ENCODE assay signal across 30 mouse cellular contexts in the genomic region with DNA sequence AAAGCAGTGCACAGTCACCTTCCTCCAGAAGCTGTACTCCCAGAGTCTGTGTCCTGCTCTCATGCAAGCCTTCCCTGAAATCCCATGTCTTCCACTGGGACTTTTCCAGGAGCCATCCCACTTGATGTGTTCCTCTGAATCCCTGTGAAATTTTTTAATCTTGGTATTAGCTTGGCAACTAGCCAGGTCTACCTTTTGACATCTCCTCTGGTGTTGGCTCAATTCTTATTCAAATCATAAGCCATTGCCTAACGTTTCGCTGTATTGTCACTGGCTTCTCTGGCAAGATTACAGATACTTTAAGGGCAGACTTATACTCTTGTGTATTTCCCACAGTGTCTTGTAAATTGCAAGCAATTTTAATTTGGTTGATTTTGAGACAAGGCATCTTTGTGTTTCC. TPM values are rescaled to one million over a fixed set of nuclear protein-coding genes. Genes with fewer than 3 reads are reported as not detected.
"Had no signal": no experiment of that assay in that cellular context is flagged by ENCODE, and none has a peak within 500 bp of the region (broad histone marks: within the 10 kb centered on the region; RNA-seq: fewer than 3 reads in every experiment).

No protein-coding gene starts in this region.

- H3K36me3 ChIP-seq: embryonic facial prominence, embryonic 10.5 days; embryonic facial prominence, embryonic 12.5 days; embryonic facial prominence, embryonic 13.5 days; embryonic facial prominence, embryonic 15.5 days; forebrain, embryonic 10.5 days; forebrain, embryonic 12.5 days; forebrain, embryonic 15.5 days; heart, embryonic 10.5 days had no signal

- H3K9ac ChIP-seq: embryonic facial prominence, embryonic 12.5 days; embryonic facial prominence, embryonic 13.5 days; embryonic facial prominence, embryonic 15.5 days; forebrain, embryonic 12.5 days; forebrain, embryonic 13.5 days; forebrain, embryonic 15.5 days; forebrain, postnatal 0 days had no signal

- H3K4me3 ChIP-seq: embryonic facial prominence, embryonic 10.5 days; embryonic facial prominence, embryonic 12.5 days; embryonic facial prominence, embryonic 13.5 days; embryonic facial prominence, embryonic 15.5 days; erythroblast, embryonic 14.5 days; forebrain, embryonic 10.5 days; forebrain, embryonic 12.5 days; forebrain, embryonic 13.5 days; forebrain, embryonic 15.5 days; gastrocnemius, adult 2 months; heart, embryonic 10.5 days had no signal

- DNase-seq: cerebellum, adult 18-20 months; cerebellum, adult 2 months; cerebellum, adult 8-10 months; cerebellum, adult 9-10 months; cerebellum, adult 9-11 months; cerebellum, postnatal 10 days; cerebellum, postnatal 14 days; cerebellum, postnatal 25 days; cerebellum, postnatal 36 days; embryo, embryonic 11 days; forebrain, postnatal 0 days; gastrocnemius, adult 2 months; gastrocnemius, postnatal 10 days; gastrocnemius, postnatal 14 days; gastrocnemius, postnatal 25 days; gastrocnemius, postnatal 36 days; heart, adult 11 months; heart, adult 18-20 months had no signal

- ATAC-seq: forebrain, embryonic 13.5 days; forebrain, embryonic 15.5 days; forebrain, embryonic 16.5 days; forebrain, postnatal 0 days had no signal

- H3K4me1 ChIP-seq: embryonic facial prominence, embryonic 12.5 days; embryonic facial prominence, embryonic 13.5 days; embryonic facial prominence, embryonic 15.5 days; forebrain, embryonic 12.5 days; forebrain, embryonic 13.5 days; forebrain, embryonic 15.5 days; heart, embryonic 10.5 days had no signal

- H3K4me2 ChIP-seq: embryonic facial prominence, embryonic 12.5 days; embryonic facial prominence, embryonic 13.5 days; embryonic facial prominence, embryonic 15.5 days; forebrain, embryonic 12.5 days; forebrain, embryonic 13.5 days; forebrain, embryonic 15.5 days had no signal

- H3K27me3 ChIP-seq: embryonic facial prominence, embryonic 12.5 days; embryonic facial prominence, embryonic 13.5 days; embryonic facial prominence, embryonic 15.5 days; forebrain, embryonic 12.5 days; forebrain, embryonic 13.5 days; forebrain, embryonic 15.5 days had no signal

- H3K9me3 ChIP-seq: embryonic facial prominence, embryonic 10.5 days; embryonic facial prominence, embryonic 12.5 days; embryonic facial prominence, embryonic 13.5 days; embryonic facial prominence, embryonic 15.5 days; forebrain, embryonic 10.5 days; forebrain, embryonic 12.5 days; forebrain, embryonic 13.5 days; forebrain, embryonic 15.5 days; heart, embryonic 10.5 days had no signal

- H3K27ac ChIP-seq: embryonic facial prominence, embryonic 10.5 days; embryonic facial prominence, embryonic 12.5 days; embryonic facial prominence, embryonic 13.5 days; embryonic facial prominence, embryonic 15.5 days; forebrain, embryonic 10.5 days; forebrain, embryonic 12.5 days; forebrain, embryonic 13.5 days; forebrain, embryonic 15.5 days; gastrocnemius, adult 2 months; heart, embryonic 10.5 days had no signal

RNA-seq across cellular contexts. Expression of a gene that starts 43.6 kb away (rescaled TPM):
- total RNA-seq: common myeloid progenitor, adult 5-6 weeks had no signal
- polyA plus RNA-seq: erythroblast, embryonic 14.5 days; forebrain, embryonic 12.5 days; forebrain, embryonic 13.5 days; forebrain, embryonic 15.5 days had no signal
